Mouse (Mus musculus) erythroblast, embryonic 14.5 days (primary cell): Measurements from ENCODE around the gene Tmppe.

Source experiments
- GATA1 ChIP-seq: IDR thresholded peaks from 2 replicates; pipeline ENCODE4 v1.6.1; 2012; ENCODE audit warnings: low read length, inconsistent platforms, mixed read lengths
- TAL1 ChIP-seq: IDR thresholded peaks from 3 replicates; pipeline ENCODE4 v1.6.1; 2012; ENCODE audit warnings: low read length, inconsistent platforms, mixed read lengths

DNA sequence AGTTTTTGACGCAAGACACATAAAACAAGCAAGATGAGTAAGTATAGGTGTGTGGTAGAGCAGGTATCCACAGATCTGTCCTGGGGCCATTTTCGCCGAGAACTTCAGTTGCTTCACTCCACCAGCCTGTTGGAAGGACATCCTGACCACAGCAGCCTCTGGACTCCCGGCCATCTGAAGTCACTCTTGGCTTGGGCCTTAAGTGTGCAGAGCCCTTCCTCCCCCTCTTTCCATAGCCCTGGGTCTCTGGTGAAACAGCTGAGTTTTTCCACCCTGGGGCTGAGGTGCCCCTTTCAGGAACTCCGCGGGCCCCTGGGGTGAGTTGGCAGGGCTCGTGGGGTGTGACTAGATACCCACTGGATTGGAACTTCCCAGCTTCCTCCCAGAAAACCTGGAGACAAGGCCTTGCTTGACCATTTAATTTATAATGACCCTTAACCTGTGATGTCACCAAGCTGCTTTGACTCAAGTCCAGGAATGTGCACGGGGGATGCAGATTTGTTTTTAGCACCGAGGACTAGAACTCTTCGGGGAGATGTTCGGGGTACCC is 9.5 kb downstream of the Tmppe start:
- TF ChIP-seq TAL1 (no peak), GATA1 (no peak)
